Mouse (Mus musculus) olfactory bulb, adult 2 months (tissue): Measurements from ENCODE around the gene Gpr84.

Experiments used
- CTCF ChIP-seq: fragments of 200-500 bp; IDR thresholded peaks from 2 replicates; pipeline ENCODE4 v1.5.1; 2012; ENCODE audit warnings: low read depth, mild to moderate bottlenecking, low read length, moderate library complexity; ENCODE audit not compliant: insufficient read depth
- POLR2A ChIP-seq: fragments of 200-500 bp; IDR thresholded peaks from 2 replicates; pipeline ENCODE4 v1.6.1; 2012; ENCODE audit warnings: mild to moderate bottlenecking, low read depth, low read length, moderate library complexity; ENCODE audit not compliant: insufficient read depth

DNA sequence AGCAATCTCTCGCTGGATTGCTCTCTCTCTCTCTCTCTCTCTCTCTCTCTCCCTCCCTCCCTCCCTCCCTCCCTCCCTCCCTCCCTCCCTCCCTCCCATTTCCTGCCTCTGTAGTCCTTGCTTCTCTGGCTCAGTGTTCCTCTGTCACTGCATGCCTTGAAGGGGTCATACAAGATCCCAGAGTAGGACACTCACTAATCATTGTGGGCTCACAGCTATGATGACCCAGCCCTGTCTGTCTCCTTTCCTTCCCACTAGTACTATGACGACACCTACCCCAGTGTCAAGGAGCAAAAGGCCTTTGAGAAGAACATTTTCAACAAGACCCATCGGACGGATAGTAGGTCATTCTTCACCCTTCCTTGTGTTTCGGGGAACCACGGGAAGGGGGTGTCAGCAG is 20.0 kb downstream of the Gpr84 start:
- TF ChIP-seq CTCF (no peak), POLR2A (no peak)
